Mouse (Mus musculus) liver, postnatal 0 days (tissue): Measurements from ENCODE around the gene Rab27a.

Experiments used
- CTCF ChIP-seq: sonication (generic); IDR thresholded peaks from 2 replicates; pipeline ENCODE4 v1.5.1; 2016; ENCODE audit warnings: antibody characterized with exemption, low read depth
- EP300 ChIP-seq: IDR thresholded peaks from 2 replicates; pipeline ENCODE4 v1.6.1; 2016; ENCODE audit warnings: antibody characterized with exemption, low read depth, mild to moderate bottlenecking

DNA sequence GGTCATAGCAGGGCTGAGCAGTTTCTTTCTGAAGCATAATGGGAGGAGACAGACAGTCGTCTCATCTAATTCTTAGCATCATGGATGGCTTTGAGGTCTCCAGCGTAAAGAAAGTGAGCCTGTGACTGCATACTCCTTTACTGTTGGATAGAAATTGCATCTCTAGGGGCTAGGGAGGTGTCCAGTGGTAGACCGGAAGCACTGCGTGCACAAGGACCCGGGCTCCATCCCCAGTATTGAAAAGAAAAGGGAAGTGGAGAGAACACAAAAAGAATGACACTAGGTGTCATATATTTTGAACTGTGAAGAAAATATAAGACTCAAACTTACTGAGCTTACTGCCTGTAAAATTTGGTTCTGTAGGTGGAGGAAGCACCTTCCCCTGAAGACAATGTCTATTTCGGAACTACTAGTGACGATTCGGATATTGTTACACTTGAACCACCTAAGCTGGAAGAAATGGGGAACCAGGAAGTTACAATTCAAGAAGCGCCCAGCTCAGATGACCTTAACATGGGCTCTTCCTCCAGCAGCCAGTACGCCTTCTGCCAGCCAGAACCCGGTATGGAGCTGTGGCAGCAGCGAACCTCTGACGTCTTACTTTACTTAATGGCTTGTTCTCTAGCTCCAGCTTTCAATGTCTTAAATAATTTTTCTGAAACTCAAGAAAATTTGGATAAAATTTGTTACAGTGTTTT is 43.2 kb upstream of the Rab27a start:
- no peak for TF ChIP-seq CTCF
- TF ChIP-seq EP300, result no peak
